Mouse (Mus musculus): ENCODE results near the gene Rspry1. TPM values are rescaled to one million over a fixed set of nuclear protein-coding genes. Genes with fewer than 3 reads are reported as not detected.
A peak's percentile ranks its signal among the peaks of the same experiment; 100 is the strongest.

The Rspry1 gene
- 23.6 and 26.8 TPM in 2 replicates for polyA plus RNA-seq (2015; fragmentation: Nextera tagmentation; extraction: Ambion mirVana)

- under 1% methylated on average over 55 of the region's 55 CpGs for WGBS
- Histone ChIP-seq H3K27me3 (ENCODE audit: control insufficient read depth, insufficient read depth, low read length) (no peaks in the 10 kb centered on the region), H3K9ac (ENCODE audit: low read length) (peak within 1 kb of the TSS; percentile 90), H3K4me3 (ENCODE audit: low read length) (peak within 1 kb of the TSS; percentile 80), H3K4me1 (ENCODE audit: control insufficient read depth, insufficient read depth, low read length) (peaks cover 16% of the 10 kb centered on the region), H3K27ac (ENCODE audit: low read length) (peak within 1 kb of the TSS; percentile 85), H3K9me3 (replicated peaks; ENCODE audit: control insufficient read depth, low read length) (no peaks in the 10 kb centered on the region), H3K36me3 (ENCODE audit: control insufficient read depth, insufficient read depth) (no peaks in the 10 kb centered on the region), H3K4me2 (ENCODE audit: low read depth, low read length) (peak within 1 kb of the TSS; percentile 95)
- peak; percentile 100 for ATAC-seq (replicated peaks; ENCODE audit: extremely low read depth, insufficient read depth, low FRiP score)
Measured at GRCm38 (mm10) chr8:94601607-94602385, at the start of gene Rspry1, which contains the start of gene Fam192a. Rspry1 (plus strand) TSS chr8:94601937. Fam192a (minus strand) TSS chr8:94601997.

GRCm38 (mm10) chr8:94552696-94553095 lies 49.0 kb upstream of the Rspry1 start:
- H3K9ac ChIP-seq (ENCODE audit: low read length), result no peak overlapping the region
- 85% methylated on average over 2 of the region's 2 CpGs for WGBS

GRCm38 (mm10) chr8:94557281-94557680 lies 44.5 kb upstream of the Rspry1 start:
- no peak for ATAC-seq (replicated peaks; ENCODE audit: extremely low read depth, insufficient read depth, low FRiP score)
- Histone ChIP-seq H3K36me3 (ENCODE audit: control insufficient read depth, insufficient read depth) (no peaks in the 10 kb centered on the region), H3K4me3 (ENCODE audit: low read length) (no peak overlapping the region), H3K4me2 (ENCODE audit: low read depth, low read length) (no peak overlapping the region), H3K27me3 (ENCODE audit: control insufficient read depth, insufficient read depth, low read length) (no peaks in the 10 kb centered on the region), H3K9me3 (replicated peaks; ENCODE audit: control insufficient read depth, low read length) (no peaks in the 10 kb centered on the region), H3K9ac (ENCODE audit: low read length) (no peak overlapping the region), H3K27ac (ENCODE audit: low read length) (no peak overlapping the region), H3K4me1 (ENCODE audit: control insufficient read depth, insufficient read depth, low read length) (no peaks in the 10 kb centered on the region)
- 58% methylated on average over 3 of the region's 3 CpGs for WGBS

More at GRCm38 (mm10) chr8:94552696-94553095, 49.0 kb upstream of the Rspry1 start:
- H3K4me1 ChIP-seq (ENCODE audit: control insufficient read depth, insufficient read depth, low read length), result peaks cover 8% of the 10 kb centered on the region
- no peaks in the 10 kb centered on the region for H3K36me3 ChIP-seq (ENCODE audit: control insufficient read depth, insufficient read depth)
- H3K4me3 ChIP-seq (ENCODE audit: low read length), result no peak overlapping the region
- H3K9me3 ChIP-seq (replicated peaks; ENCODE audit: control insufficient read depth, low read length), result no peaks in the 10 kb centered on the region
- no peak overlapping the region for H3K4me2 ChIP-seq (ENCODE audit: low read depth, low read length)
- no peak for ATAC-seq (replicated peaks; ENCODE audit: extremely low read depth, insufficient read depth, low FRiP score)
- no peaks in the 10 kb centered on the region for H3K27me3 ChIP-seq (ENCODE audit: control insufficient read depth, insufficient read depth, low read length)
- H3K27ac ChIP-seq (ENCODE audit: low read length), result no peak overlapping the region

GRCm38 (mm10) chr8:94561256-94561655 lies 40.5 kb upstream of the Rspry1 start:
- ATAC-seq (replicated peaks; ENCODE audit: extremely low read depth, insufficient read depth, low FRiP score), result no peak

GRCm38 (mm10) chr8:94564421-94564820 lies 37.3 kb upstream of the Rspry1 start:
- Histone ChIP-seq H3K36me3 (ENCODE audit: control insufficient read depth, insufficient read depth) (no peaks in the 10 kb centered on the region), H3K4me1 (ENCODE audit: control insufficient read depth, insufficient read depth, low read length) (no peaks in the 10 kb centered on the region), H3K27me3 (ENCODE audit: control insufficient read depth, insufficient read depth, low read length) (no peaks in the 10 kb centered on the region), H3K9ac (ENCODE audit: low read length) (no peak overlapping the region), H3K27ac (ENCODE audit: low read length) (no peak overlapping the region), H3K4me3 (ENCODE audit: low read length) (no peak overlapping the region), H3K4me2 (ENCODE audit: low read depth, low read length) (no peak overlapping the region), H3K9me3 (replicated peaks; ENCODE audit: control insufficient read depth, low read length) (no peaks in the 10 kb centered on the region)
- no peak for ATAC-seq (replicated peaks; ENCODE audit: extremely low read depth, insufficient read depth, low FRiP score)

More at GRCm38 (mm10) chr8:94561256-94561655, 40.5 kb upstream of the Rspry1 start:
- Histone ChIP-seq H3K36me3 (ENCODE audit: control insufficient read depth, insufficient read depth) (no peaks in the 10 kb centered on the region), H3K4me2 (ENCODE audit: low read depth, low read length) (no peak overlapping the region), H3K4me3 (ENCODE audit: low read length) (no peak overlapping the region), H3K9me3 (replicated peaks; ENCODE audit: control insufficient read depth, low read length) (no peaks in the 10 kb centered on the region), H3K27ac (ENCODE audit: low read length) (no peak overlapping the region), H3K9ac (ENCODE audit: low read length) (no peak overlapping the region), H3K27me3 (ENCODE audit: control insufficient read depth, insufficient read depth, low read length) (no peaks in the 10 kb centered on the region), H3K4me1 (ENCODE audit: control insufficient read depth, insufficient read depth, low read length) (no peaks in the 10 kb centered on the region)
- WGBS, result 79% methylated on average over 5 of the region's 5 CpGs

- Histone ChIP-seq H3K36me3 (ENCODE audit: control insufficient read depth, insufficient read depth) (no peaks in the 10 kb centered on the region), H3K4me2 (ENCODE audit: low read depth, low read length) (no peak overlapping the region), H3K9ac (ENCODE audit: low read length) (no peak overlapping the region), H3K4me3 (ENCODE audit: low read length) (no peak overlapping the region), H3K27me3 (ENCODE audit: control insufficient read depth, insufficient read depth, low read length) (no peaks in the 10 kb centered on the region), H3K27ac (ENCODE audit: low read length) (no peak overlapping the region), H3K9me3 (replicated peaks; ENCODE audit: control insufficient read depth, low read length) (no peaks in the 10 kb centered on the region), H3K4me1 (ENCODE audit: control insufficient read depth, insufficient read depth, low read length) (no peaks in the 10 kb centered on the region)
- no peak for ATAC-seq (replicated peaks; ENCODE audit: extremely low read depth, insufficient read depth, low FRiP score)
- WGBS, result 65% methylated on average over 6 of the region's 6 CpGs
Measured at GRCm38 (mm10) chr8:94566033-94566432, 35.7 kb upstream of the Rspry1 start.

GRCm38 (mm10) chr8:94566446-94567158 lies 35.1 kb upstream of the Rspry1 start:
- H3K9ac ChIP-seq (ENCODE audit: low read length), result no peak overlapping the region
- no peak for ATAC-seq (replicated peaks; ENCODE audit: extremely low read depth, insufficient read depth, low FRiP score)
- H3K27ac ChIP-seq (ENCODE audit: low read length), result no peak overlapping the region
- no peak overlapping the region for H3K4me2 ChIP-seq (ENCODE audit: low read depth, low read length)
- no peaks in the 10 kb centered on the region for H3K9me3 ChIP-seq (replicated peaks; ENCODE audit: control insufficient read depth, low read length)
- no peak overlapping the region for H3K4me3 ChIP-seq (ENCODE audit: low read length)
- H3K36me3 ChIP-seq (ENCODE audit: control insufficient read depth, insufficient read depth), result no peaks in the 10 kb centered on the region
- 72% methylated on average over 15 of the region's 15 CpGs for WGBS
- H3K4me1 ChIP-seq (ENCODE audit: control insufficient read depth, insufficient read depth, low read length), result no peaks in the 10 kb centered on the region
- H3K27me3 ChIP-seq (ENCODE audit: control insufficient read depth, insufficient read depth, low read length), result no peaks in the 10 kb centered on the region

GRCm38 (mm10) chr8:94567159-94567849 lies 34.4 kb upstream of the Rspry1 start:
- 68% methylated on average over 8 of the region's 8 CpGs for WGBS
- H3K36me3 ChIP-seq (ENCODE audit: control insufficient read depth, insufficient read depth), result no peaks in the 10 kb centered on the region
- H3K9ac ChIP-seq (ENCODE audit: low read length), result no peak overlapping the region
- H3K4me1 ChIP-seq (ENCODE audit: control insufficient read depth, insufficient read depth, low read length), result no peaks in the 10 kb centered on the region
- no peak overlapping the region for H3K4me2 ChIP-seq (ENCODE audit: low read depth, low read length)
- H3K27ac ChIP-seq (ENCODE audit: low read length), result no peak overlapping the region
- ATAC-seq (replicated peaks; ENCODE audit: extremely low read depth, insufficient read depth, low FRiP score), result no peak
- no peaks in the 10 kb centered on the region for H3K9me3 ChIP-seq (replicated peaks; ENCODE audit: control insufficient read depth, low read length)
- no peak overlapping the region for H3K4me3 ChIP-seq (ENCODE audit: low read length)
- no peaks in the 10 kb centered on the region for H3K27me3 ChIP-seq (ENCODE audit: control insufficient read depth, insufficient read depth, low read length)

Data from heart, embryonic 16.5 days (tissue).